ENCODE assay signal across 15 mouse cellular contexts in the genomic region with DNA sequence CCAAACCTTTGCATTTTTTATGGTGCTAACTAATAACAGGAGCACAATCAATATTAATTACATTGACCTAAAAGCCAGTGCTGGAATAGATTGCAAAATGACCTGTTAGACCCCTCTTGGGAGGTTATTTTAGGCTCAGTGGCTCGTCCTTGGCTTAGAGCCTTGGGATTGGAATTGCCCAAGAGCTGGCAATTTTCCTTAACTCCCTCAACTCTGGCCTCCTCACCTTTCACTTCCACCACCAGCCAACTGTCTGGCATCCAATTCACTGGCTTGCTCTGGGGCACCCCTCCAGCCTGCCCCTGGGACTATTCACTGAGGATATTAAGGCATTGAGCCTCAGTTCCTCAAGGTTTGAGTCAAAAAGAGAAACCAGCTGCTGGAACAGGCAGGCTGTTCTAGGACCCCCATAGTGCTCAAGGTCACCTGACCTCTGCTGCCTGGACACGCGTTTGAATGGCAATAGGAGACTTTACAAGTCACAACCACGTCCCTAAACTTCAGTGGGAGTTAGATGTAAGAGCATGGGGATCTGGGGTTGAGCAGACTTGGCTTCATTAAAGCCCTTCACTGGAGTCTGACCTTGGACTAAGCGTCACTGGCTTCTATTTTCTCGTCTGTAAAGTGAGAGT. TPM values are rescaled to one million over a fixed set of nuclear protein-coding genes. Genes with fewer than 3 reads are reported as not detected.
DNase-seq lines count a peak whose midpoint lies in the region; TF ChIP-seq lines count a peak whose summit lies in the region.
"Had no signal": no experiment of that assay in that cellular context is flagged by ENCODE, and none has a peak within 500 bp of the region (broad histone marks: within the 10 kb centered on the region; RNA-seq: fewer than 3 reads in every experiment).

No protein-coding gene starts in this region.

- no peaks in the 10 kb centered on the region for H3K4me1 ChIP-seq in lung, adult 2 months (ENCODE audit: control insufficient read depth, insufficient read depth, low read length)

- TF ChIP-seq CTCF in lung, adult 2 months (IDR thresholded peaks at IDR 0.05; ENCODE audit: insufficient read depth, low read length): no peak

- intact Hi-C loops in heart, postnatal 25 days (cut with DNase I): no loop called here

- WGBS in lung, adult 2 months: 53% methylated on average over 6 of the region's 6 CpGs

- no peak for TF ChIP-seq POLR2A in lung, adult 2 months (IDR thresholded peaks at IDR 0.05; ENCODE audit: borderline replicate concordance, extremely low read depth, low read depth, low read length)

- no peak overlapping the region for H3K4me3 ChIP-seq in lung, adult 2 months (replicated peaks; ENCODE audit: extremely low read depth, low read depth, low read length)
- H3K4me3 ChIP-seq: erythroblast, embryonic 14.5 days; neural tube, embryonic 15.5 days had no signal

- peak; percentile 92 for DNase-seq in heart, adult 11 months
- no peak for DNase-seq in heart, postnatal 25 days (ENCODE audit: low spot score)
- DNase-seq in lung, adult 18-20 months: peak; percentile 53 to 54
- DNase-seq in lung, adult 2 months: no peak
- peak; percentile 63 to 71 for DNase-seq in gastrocnemius, adult 8-10 months (ENCODE audit: low spot score in 2 of 2)
- DNase-seq in skeletal muscle tissue, adult 2 months (ENCODE audit: low read depth, low spot score): peak; percentile 87
- no peak for DNase-seq in retina, embryonic 14.5 days (ENCODE audit: low spot score)
- no peak for DNase-seq in left cerebral cortex, adult 11 months (ENCODE audit: low spot score)
- DNase-seq: cerebellum, adult 11 months; embryo, embryonic 11 days; left cerebral cortex, postnatal 4 days; spleen, adult 18-20 months had no signal

RNA-seq across cellular contexts. Expression of gene G0s2, which starts 5.5 kb away (rescaled TPM):
- total RNA-seq in heart, postnatal 25 days (2021): 10 to 100 TPM; 64.5 to 74.4 TPM
- polyA plus RNA-seq in lung, adult 2 months (2012; rRNA removed): 180 and 265 TPM in 2 replicates
- total RNA-seq in gastrocnemius, adult 8-10 months (2022): 10 to 100 TPM; 14.5 to 30.2 (median 27.6) TPM
- total RNA-seq: G1E had no signal
- polyA plus RNA-seq: G1E had no signal

RNA-seq across cellular contexts. Expression of gene Hsd11b1, which starts 14.7 kb away (rescaled TPM):
- total RNA-seq in heart, postnatal 25 days (2021): 1 to 10 TPM; 6.7 to 7.2 TPM
- polyA plus RNA-seq in lung, adult 2 months (2012; rRNA removed): 211 and 245 TPM in 2 replicates
- 1 to 10 TPM; 3.6 to 7.9 (median 4.7) TPM for total RNA-seq in gastrocnemius, adult 8-10 months (2022)
- polyA plus RNA-seq: erythroblast, embryonic 14.5 days; G1E had no signal

Comparison
In these comparisons a context has a peak if more than half of its experiments do, and no peak if none do; other contexts are left out.
1. DNase-seq: peak in heart, adult 11 months (single experiment), lung, adult 18-20 months (2 of 2), gastrocnemius, adult 8-10 months (2 of 2) and skeletal muscle tissue, adult 2 months (single experiment); none in heart, postnatal 25 days (single experiment), lung, adult 2 months (single experiment), retina, embryonic 14.5 days (single experiment) and left cerebral cortex, adult 11 months (single experiment).